Mouse (Mus musculus): ENCODE results near the gene Pak1ip1. TPM values are rescaled to one million over a fixed set of nuclear protein-coding genes. Genes with fewer than 3 reads are reported as not detected.
"Not testable (repeated sequence)": the region's sequence is repeated elsewhere in the genome, so short reads cannot be mapped to it uniquely, and the experiment has no call there.

The Pak1ip1 gene
- total RNA-seq (2022): 10 to 100 TPM; 22.1 to 25.4 (median 23.3) TPM

- DNase-seq (ENCODE audit: low spot score): peak; percentile 93
Measured at GRCm38 (mm10) chr13:41000926-41001639, at the start of gene Pak1ip1. Gene Pak1ip1, plus strand, starts transcription at chr13:41001023.

- DNase-seq (ENCODE audit: low spot score): no peak
Measured at GRCm38 (mm10) chr13:40951386-40951976, 49.3 kb upstream of the Pak1ip1 start.

DNA sequence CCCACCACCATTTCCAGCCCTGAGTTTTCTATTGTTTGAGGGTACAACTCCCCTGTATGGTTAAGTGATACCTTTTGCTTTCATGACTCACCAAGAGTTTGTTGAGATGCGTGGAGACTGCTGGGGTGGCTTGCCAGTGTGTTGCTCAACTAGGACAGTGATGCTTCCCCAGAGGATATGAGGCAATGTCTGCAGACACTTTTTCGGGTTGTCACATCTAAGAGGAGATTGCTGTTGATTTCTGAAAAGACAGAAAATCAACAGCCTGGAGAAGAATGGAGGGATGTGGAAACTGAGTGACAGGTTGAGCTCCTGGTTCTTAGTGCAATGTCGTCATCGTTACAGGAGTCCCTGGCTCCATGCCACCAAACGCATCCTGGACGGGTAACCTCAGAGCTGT is 47.6 kb upstream of the Pak1ip1 start:
- DNase-seq (ENCODE audit: low spot score): no peak

- peak; percentile 45 for DNase-seq (ENCODE audit: low spot score)
Measured at GRCm38 (mm10) chr13:40955773-40956172, 45.0 kb upstream of the Pak1ip1 start.

DNA sequence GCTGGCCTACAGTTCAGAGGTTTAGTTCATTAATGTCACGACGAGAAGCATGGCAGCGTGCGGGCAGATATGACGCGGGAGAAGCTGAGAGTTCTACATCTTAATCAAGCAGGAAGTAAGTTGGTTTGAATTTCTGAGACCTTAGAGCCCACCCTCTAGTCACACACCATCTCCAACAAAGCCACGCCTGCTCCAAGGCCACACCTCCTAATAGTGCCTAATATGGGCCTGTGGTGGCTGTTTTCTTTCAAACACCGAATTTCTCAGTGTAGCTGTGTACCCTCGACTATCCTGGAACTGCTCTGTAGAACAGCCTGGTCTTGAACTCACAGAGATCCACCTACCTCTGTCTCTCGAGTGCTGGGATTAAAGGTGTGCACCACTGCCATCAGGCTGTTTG is 33.2 kb upstream of the Pak1ip1 start:
- DNase-seq (ENCODE audit: low spot score): no peak

- DNase-seq (ENCODE audit: low spot score): no peak
Measured at GRCm38 (mm10) chr13:40968564-40968963, 32.3 kb upstream of the Pak1ip1 start.

DNA sequence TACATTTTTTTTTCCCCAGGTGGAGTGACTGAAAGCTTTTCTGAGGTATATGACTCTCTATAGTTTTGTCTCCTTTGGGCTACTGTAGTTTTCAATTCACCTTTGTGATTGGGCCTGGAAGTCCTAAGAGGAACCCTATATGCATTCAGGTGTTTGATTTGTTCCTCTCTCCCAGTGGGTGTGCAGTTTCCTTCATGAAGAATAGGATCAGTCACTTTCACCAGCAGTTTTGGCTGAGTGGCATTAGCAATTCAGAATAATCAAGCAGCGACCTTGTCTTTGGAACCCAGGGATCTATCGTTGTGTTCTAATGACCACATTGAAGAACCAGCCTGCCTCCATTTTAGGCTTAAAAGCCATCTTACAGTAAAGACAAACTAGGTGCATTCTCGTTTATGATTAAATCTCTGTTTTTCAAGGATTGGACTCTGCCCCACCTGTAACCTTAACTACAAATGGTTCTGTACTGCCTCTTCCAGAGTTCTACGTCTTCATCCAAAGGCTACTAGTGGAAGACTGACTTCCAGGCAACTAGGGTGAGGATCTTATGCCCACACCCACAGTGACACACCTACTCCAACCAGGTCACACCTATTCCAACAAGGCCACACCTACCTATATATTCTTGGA is 30.9 kb upstream of the Pak1ip1 start:
- DNase-seq (ENCODE audit: low spot score): no peak

GRCm38 (mm10) chr13:40971261-40971660 is 29.6 kb upstream of the Pak1ip1 start:
- DNase-seq (ENCODE audit: low spot score): no peak

GRCm38 (mm10) chr13:40971831-40972230 is 29.0 kb upstream of the Pak1ip1 start:
- no peak for DNase-seq (ENCODE audit: low spot score)

- no peak for DNase-seq (ENCODE audit: low spot score)
Measured at GRCm38 (mm10) chr13:40972976-40973375, 27.8 kb upstream of the Pak1ip1 start.

- DNase-seq (ENCODE audit: low spot score): peak; percentile 56
Measured at GRCm38 (mm10) chr13:40977609-40978008, 23.2 kb upstream of the Pak1ip1 start.

GRCm38 (mm10) chr13:40978652-40979051 is 22.2 kb upstream of the Pak1ip1 start:
- DNase-seq (ENCODE audit: low spot score): peak; percentile 60

GRCm38 (mm10) chr13:40979321-40979720 is 21.5 kb upstream of the Pak1ip1 start:
- DNase-seq (ENCODE audit: low spot score): peak; percentile 48

DNA sequence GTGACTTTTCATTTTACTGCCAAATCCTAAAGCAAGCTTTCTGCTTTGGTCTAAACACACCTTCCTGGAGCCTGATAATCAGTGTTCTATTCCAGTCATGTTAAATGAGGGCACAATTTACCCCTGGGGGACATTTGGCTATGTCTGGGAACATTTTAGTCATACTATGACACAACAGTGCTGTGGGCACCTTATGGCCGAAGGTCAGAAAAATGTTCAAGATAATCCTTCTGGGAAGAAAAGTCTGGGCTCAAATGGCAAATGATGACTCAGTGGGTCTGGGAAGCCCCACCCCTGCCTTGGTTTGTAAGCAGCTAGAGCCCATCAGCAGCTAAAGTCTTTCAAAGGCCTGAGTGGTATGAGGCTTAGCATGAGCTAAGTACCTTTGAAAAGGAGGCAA is 18.1 kb upstream of the Pak1ip1 start:
- no peak for DNase-seq (ENCODE audit: low spot score)

DNA sequence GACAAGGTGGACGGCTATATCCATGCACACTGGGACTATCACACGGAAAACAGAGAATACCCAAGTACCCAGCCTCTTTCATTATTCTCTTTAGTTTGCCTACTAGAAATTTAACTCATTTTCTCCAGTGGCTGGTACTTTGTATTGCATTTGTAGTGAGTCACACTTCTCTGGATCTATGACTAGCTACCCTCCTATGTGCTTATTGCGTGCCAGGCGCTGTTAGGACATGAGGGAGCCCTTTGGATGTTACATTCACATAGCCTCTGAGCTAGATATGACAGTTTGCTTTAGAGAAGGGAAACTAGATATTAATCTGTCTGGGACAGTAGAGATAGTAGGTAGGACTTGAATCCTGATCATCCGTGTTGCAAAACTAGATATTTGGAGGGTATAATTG is 14.7 kb upstream of the Pak1ip1 start:
- no peak for DNase-seq (ENCODE audit: low spot score)

- not testable (repeated sequence) for DNase-seq (ENCODE audit: low spot score)
Measured at GRCm38 (mm10) chr13:40987608-40988303, 13.1 kb upstream of the Pak1ip1 start.

DNA sequence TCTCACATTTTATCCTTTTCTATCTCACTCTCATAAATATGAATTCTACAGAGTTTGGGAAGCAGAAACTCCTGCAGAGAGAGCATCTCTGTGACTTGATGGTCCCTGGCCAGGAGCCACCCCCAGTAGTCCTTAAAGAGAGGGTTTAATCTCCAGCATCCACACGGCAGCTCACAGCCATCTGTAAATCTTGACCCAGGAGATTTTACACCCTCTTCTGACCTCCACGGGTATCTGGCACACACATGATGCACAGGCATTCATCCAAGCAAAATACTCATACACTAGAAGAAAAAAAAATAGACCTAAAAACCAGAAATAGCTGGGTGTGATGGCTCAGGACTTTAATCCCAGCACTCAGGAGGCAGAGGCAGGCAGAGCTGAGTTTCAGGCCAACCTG is 12.4 kb upstream of the Pak1ip1 start:
- no peak for DNase-seq (ENCODE audit: low spot score)

- DNase-seq (ENCODE audit: low spot score): no peak
Measured at GRCm38 (mm10) chr13:40994487-40995263, 6.1 kb upstream of the Pak1ip1 start.

- not testable (repeated sequence) for DNase-seq (ENCODE audit: low spot score)
Measured at GRCm38 (mm10) chr13:40998537-40998936, 2.3 kb upstream of the Pak1ip1 start.

- DNase-seq (ENCODE audit: low spot score): peak; percentile 18
Measured at GRCm38 (mm10) chr13:41000140-41000925, 490 bp upstream of the Pak1ip1 start.

- DNase-seq (ENCODE audit: low spot score): no peak
Measured at GRCm38 (mm10) chr13:41002001-41002400, 1.2 kb downstream of the Pak1ip1 start.
